Mouse (Mus musculus) ovary, adult 18-20 months (tissue): Measurements from ENCODE around the gene 4931409K22Rik.

Experiments
- DNase-seq: peaks from one replicate; pipeline ENCODE4 v3.0.0; 2022; ENCODE audit warnings: low spot score, mixed read lengths

Gene 4931409K22Rik

GRCm38 (mm10) chr5:24540387-24541143 is 16.0 kb downstream of the 4931409K22Rik start, which contains the start of gene Asb10:
Asb10 (minus strand) TSS chr5:24540978.
- no peak for DNase-seq

- no peak for DNase-seq
Measured at GRCm38 (mm10) chr5:24539571-24540296, 16.9 kb downstream of the 4931409K22Rik start.

GRCm38 (mm10) chr5:24537618-24538017 is 19.0 kb downstream of the 4931409K22Rik start:
- no peak for DNase-seq

GRCm38 (mm10) chr5:24536511-24536910 is 20.1 kb downstream of the 4931409K22Rik start:
- peak; percentile 47 for DNase-seq

- DNase-seq = no peak
Measured at GRCm38 (mm10) chr5:24535731-24536130, 20.9 kb downstream of the 4931409K22Rik start.

GRCm38 (mm10) chr5:24534292-24534691 is 22.3 kb downstream of the 4931409K22Rik start:
- DNase-seq = no peak

GRCm38 (mm10) chr5:24533391-24533790 is 23.2 kb downstream of the 4931409K22Rik start:
- DNase-seq = no peak

- DNase-seq = peak; percentile 75
Measured at GRCm38 (mm10) chr5:24530042-24530689, 26.4 kb downstream of the 4931409K22Rik start.

- no peak for DNase-seq
Measured at GRCm38 (mm10) chr5:24527780-24528179, 28.8 kb downstream of the 4931409K22Rik start.

- DNase-seq = no peak
Measured at GRCm38 (mm10) chr5:24526889-24527230, 29.7 kb downstream of the 4931409K22Rik start, which contains the start of gene Gbx1. Gbx1 (minus strand) TSS chr5:24527202.

- DNase-seq = no peak
Measured at GRCm38 (mm10) chr5:24526190-24526888, 30.3 kb downstream of the 4931409K22Rik start.

GRCm38 (mm10) chr5:24525360-24526189 is 31.0 kb downstream of the 4931409K22Rik start:
- DNase-seq = no peak

- no peak for DNase-seq
Measured at GRCm38 (mm10) chr5:24524522-24524921, 32.1 kb downstream of the 4931409K22Rik start.

- DNase-seq = no peak
Measured at GRCm38 (mm10) chr5:24523806-24524205, 32.8 kb downstream of the 4931409K22Rik start.

GRCm38 (mm10) chr5:24521366-24521765 is 35.2 kb downstream of the 4931409K22Rik start:
- peak; percentile 25 for DNase-seq

- DNase-seq = peak; percentile 31
Measured at GRCm38 (mm10) chr5:24512271-24512670, 44.3 kb downstream of the 4931409K22Rik start.

GRCm38 (mm10) chr5:24510635-24511034 is 46.0 kb downstream of the 4931409K22Rik start:
- DNase-seq = no peak

- DNase-seq = no peak
Measured at GRCm38 (mm10) chr5:24508406-24508805, 48.2 kb downstream of the 4931409K22Rik start.

- no peak for DNase-seq
Measured at GRCm38 (mm10) chr5:24505513-24505912, 51.1 kb downstream of the 4931409K22Rik start.

- no peak for DNase-seq
Measured at GRCm38 (mm10) chr5:24502786-24503185, 53.8 kb downstream of the 4931409K22Rik start.

- no peak for DNase-seq
Measured at GRCm38 (mm10) chr5:24500851-24501250, 55.8 kb downstream of the 4931409K22Rik start.
